Mouse (Mus musculus) erythroid progenitor cell, adult 5-6 weeks (primary cell): ENCODE data around the gene Skil. TPM values are rescaled to one million over a fixed set of nuclear protein-coding genes. Genes with fewer than 3 reads are reported as not detected.
"Not testable (repeated sequence)": the region's sequence is repeated elsewhere in the genome, so short reads cannot be mapped to it uniquely, and the experiment has no call there.

Experiments
- ATAC-seq: replicated peaks from 2 replicates; pipeline ENCODE4 v1.8.0; 2016; ENCODE audit warnings: moderate number of reproducible peaks, mild to moderate bottlenecking, moderate TSS enrichment, inconsistent platforms; ENCODE audit not compliant: poor library complexity, low FRiP score, severe bottlenecking
- total RNA-seq, 2 experiments: library from RNA; stranded (forward) in 1 of 2; stranded (reverse) in 1 of 2; fragments of 150-400 nt in 1 of 2; fragments of 186-747, 209-891 nt in 1 of 2; gene quantifications; 2 replicates each; pipeline versions ENCODE4 v1.2.3 to v1.2.4; 2015 to 2017; ENCODE audit warnings: low replicate concordance in 2 of 2

Gene Skil
- total RNA-seq, 2 experiments from 2014 or later: 8.4 to 13.2 TPM

DNA sequence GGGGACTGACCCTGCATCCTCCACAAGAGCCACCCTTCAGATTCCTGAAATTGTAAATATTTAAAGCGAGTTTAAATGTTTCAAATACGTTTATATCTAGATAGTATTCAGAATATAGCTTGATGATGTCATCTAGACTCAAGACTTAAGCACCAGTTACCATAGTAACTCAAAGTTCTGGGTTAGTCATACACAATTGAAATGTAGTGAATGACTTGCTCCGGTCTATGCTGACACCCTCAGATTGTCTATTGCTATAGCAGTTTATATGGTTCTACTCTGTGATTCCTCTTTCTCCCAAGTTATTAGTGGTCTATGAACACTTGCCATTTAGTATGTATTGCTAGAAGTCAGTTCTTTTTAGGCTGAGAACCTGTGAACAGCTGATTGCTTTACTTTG is 14.2 kb downstream of the Skil start:
- ATAC-seq: no peak

DNA sequence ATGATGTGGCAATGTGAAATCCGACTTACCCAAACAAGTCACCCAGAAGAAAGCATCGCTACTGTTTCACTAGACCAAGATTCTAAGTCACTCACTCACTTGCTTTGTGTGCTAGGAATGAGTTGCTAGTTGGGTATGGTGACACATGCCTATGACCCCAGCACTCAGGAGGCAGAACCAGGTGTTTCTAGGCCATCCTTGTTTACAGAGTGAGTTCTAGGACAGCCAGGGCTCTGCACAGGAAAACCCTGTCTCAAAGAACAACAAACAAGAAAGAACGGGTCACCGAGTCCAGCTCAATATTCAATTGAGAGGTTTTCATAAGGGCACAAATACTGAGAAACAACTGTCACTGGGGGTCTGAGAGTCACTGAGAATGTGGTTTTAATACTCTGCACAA is 28.2 kb downstream of the Skil start:
- ATAC-seq: no peak

DNA sequence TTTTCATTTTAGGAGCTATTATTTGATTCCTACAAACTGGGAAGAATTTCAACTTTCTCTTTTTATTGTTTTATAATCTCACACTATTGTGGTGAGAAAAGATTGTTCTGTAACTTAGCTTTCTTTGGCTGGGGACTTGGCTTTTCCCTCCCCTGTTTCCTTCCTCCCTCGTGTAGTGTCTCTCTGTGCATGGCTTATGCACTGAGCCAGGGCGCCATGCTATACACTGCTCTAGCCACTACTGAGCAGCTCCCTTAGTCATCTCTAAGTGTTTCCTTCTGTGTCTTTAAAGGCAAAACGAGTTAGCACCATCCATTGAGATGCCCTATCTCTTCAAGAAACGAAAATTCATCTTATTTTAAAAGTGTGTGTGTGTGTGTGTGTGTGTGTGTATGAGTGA is 31.4 kb downstream of the Skil start:
- no peak for ATAC-seq

DNA sequence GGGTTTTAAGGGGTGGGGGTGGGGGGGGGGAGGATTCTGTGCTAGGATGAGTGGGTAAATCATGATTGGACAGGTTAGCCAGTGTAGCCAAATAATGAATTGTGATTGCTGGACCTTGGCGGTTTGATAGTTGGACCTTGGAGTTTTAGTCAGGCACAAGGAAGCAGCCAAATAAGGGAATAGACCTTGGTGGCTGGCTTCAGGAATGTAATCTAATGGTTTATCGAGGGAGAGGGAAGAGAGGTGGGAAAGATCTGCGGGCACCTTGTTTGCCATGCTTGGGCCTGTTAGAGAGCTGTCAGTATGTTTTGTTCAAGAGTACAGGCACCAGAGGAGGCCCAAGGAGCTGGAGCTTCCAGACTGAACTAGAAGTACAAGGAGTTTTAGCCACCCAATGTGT is 32.0 kb downstream of the Skil start:
- no peak for ATAC-seq

DNA sequence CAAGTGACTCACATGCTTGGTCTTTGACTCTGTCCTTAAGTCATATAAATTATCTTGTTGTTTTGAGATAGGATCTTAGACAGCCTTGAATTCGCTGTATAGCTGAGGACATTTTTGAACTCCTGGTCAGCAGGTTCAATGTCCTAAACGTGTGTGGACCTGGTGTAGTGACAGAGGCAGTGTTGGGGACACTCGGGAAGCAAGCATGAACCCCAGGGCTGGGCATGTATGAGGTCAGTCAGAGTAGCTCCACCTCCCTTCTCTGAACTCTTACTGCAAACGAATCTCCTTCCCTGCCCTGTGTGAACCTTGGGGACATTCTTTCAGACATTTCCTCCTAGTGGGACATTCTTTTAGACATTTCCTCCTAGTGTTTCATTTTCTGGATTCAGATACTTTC is 34.9 kb downstream of the Skil start:
- no peak for ATAC-seq

DNA sequence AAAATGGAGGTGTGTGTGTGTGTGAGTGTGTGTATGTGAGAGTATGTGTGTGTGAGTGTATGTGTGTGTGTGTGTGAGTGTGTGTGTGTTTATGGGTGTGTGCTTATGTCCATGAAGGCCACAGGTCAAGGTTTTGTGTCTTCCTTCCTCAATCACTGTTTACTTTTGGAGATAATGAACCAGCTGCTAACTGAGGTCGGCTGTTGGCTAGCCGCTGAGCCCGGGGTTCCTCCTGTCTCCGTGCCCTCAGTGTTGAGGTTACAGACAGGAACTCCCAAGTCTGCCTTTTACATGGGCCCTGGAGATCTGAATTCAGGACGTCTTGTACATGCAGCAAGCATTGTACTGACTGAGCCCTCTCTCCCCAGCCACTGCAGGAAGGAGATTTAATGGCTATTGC is 38.8 kb downstream of the Skil start:
- ATAC-seq: no peak

DNA sequence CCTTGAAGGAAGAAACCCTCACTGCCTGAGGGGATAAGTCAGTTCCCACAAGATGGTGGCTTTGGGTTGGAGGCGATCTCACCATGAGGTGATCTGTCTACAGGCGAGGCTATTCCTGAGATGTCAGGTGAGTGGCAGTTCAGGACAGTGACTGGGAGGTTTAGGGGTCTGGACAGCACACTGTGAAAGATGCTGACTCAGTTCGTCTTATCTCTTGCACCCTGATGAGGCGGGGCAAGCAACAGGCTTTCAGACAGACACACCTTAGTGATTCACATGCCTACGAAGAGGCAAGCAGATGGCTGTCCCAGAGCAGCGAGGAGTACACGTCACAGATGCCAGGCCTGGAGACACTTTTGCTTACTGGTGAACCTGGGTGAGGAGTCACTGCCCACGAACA is 39.4 kb downstream of the Skil start:
- peak; percentile 68 for ATAC-seq

DNA sequence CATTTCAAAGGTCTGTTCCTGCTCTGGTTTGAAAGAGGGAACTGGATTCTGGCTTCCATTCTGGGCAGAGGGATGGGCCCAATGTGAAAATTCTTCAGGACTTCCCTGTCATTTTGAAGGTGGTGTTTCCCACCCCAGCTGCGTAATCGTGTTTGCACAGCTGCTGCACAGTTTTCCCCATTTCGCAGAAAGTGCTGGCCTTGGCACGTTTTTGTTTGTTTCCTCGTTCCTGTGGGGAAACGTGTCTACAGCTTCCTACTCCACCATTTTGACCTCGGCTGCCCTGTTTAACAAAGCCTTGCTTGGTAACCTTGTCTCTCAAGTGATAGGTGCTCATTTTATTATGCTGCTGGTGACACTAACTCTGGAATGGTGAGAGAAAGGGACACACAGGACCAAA is 39.8 kb downstream of the Skil start:
- no peak for ATAC-seq

DNA sequence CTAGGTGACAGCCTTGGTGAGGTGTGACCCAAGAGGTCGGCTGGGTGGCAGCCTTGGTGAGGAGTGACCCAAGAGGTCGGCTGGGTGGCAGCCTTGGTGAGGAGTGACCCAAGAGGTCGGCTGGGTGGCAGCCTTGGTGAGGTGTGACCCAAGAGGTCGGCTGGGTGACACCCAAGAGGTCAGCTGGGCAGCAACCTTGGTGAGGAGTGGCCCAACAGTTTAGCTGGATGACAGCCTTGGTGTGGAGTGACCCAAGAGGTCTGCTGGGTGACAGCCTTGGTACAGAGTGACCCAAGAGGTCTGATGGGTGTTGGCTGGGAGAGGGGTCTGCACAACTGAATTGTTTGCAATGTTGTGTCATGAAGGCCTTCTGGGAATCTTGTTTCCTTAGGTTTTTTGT is 41.7 kb downstream of the Skil start:
- not testable (repeated sequence) for ATAC-seq

DNA sequence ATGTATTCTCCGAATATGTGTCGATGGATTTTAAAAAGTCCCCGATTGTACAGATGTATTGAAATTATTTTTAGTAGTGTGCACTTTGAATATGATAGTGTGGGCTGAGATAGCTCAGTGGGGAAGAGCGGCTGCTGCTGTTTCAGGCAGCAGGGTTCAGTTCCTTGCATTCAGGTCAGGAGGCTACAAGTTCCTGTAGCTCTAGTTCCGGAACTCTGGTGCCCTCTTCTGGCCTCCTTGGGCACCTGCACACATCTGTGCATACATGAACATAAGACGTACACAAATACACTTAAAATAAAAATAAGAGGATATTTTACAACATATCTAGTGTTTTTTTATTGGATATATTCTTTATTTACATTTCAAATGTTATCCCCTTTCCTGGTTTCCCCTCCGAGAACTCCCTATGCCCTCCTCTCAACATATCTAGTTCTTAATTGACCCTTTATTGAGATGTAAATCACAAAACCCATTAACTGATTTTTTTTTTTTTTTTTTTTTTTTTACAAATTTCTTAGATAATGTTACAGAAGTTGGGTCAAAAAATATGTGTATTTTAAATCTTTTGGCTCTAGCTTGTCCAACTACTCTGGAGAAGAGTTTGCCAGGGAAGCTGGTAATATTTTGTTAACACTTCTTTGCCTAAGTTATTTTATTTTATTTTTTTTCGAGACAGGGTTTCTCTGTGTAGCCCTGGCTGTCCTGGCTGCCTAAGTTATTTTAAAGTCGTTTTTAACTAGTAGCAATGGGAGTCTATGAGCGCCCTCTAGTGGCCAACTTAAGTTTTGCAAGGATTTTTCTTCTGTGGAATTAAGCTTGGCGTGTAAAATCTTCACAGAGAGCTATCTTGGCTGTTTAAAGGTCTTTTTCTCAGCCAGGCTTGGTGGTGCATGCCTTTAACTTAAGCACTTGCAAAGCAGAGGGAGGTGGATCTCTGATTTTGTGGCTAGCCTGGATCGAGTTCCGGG is 43.9 kb downstream of the Skil start:
- ATAC-seq: peak; percentile 66; the same call in 1 of the 2 replicates

DNA sequence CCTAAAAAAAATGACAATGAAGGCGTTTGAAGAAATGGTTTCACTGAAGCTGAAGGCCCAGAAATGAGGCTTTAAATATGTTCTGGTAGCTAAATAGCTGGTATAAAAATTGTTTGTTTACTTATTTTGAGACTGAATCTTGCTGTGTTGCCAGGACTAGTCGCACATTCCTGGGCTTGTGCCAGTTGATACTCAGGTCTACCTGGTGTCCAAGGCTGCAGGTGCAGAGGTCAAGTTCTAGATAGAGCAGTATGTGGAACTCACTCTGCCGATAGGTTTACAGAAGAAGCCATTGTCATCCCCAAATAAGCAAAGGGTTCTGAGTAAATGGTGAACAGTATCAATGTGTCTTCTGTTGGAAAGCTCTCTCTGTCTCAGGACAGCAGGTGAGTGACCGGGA is 46.8 kb downstream of the Skil start:
- ATAC-seq: no peak

DNA sequence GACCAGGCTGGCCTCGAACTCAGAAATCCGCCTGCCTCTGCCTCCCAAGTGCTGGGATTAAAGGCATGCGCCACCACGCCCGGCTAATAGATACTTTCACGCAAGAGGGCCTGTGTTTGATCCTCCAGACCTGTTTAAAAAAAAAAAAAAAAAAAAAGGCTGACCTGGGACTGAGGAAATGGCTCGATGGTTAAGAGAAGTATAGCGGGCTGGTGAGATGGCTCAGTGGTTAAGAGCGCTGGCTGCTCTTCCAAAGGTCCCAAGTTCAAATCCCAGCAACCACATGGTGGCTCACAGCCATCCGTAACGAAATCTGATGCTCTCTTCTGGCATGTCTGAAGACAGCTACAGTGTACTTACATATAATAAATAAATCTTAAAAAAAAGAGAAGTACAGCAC is 50.4 kb downstream of the Skil start:
- ATAC-seq: not testable (repeated sequence)

DNA sequence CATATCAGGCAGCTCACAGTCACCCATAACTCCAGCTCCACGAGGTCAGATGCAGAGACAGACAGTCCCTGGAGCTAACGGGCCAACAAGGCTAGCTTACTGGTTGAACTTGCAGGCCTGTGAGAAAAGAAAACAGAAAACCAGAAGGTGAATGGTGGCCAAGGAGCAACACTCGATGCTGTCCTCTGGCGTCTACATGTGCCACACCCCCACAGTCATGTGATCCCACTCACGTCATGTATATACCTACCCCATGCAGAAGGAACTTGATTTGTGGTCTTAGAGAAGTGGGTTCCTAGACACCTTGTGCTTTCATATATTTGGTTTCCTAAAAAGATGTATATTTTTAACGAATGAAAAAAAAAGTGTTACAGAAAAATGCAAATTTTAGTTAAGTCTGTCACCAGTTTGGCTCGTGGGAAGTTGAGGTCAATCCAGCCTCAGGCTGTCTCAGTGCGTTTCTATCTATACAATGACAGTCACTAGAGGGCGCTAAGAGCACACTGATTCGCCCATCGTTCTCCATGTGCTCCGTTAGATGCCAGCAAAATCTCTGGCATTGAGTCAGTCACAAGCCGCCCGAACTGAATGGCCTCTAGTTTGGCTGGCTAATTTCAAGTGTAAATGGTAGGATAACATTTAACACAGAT is 50.9 kb downstream of the Skil start:
- ATAC-seq: no peak

DNA sequence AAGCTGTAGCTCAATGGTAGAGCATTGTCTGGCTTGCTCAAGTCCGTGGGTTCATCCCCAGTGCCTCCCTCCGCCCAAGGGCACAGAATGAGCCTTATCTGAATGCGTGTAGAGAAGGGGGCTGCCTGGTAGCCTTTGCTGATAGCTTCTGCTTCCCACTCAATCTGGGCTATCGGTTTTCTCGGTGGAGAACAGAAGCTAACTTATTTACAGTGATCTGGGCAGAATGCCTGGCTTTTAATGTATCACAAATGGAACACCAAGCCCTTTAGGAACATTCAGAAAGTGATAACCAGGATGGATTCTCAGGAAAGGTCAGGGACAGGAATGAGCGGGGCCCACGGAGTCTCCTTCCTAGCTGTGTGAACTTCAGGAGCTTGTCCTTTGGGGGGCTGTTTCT is 53.7 kb downstream of the Skil start:
- ATAC-seq: no peak

DNA sequence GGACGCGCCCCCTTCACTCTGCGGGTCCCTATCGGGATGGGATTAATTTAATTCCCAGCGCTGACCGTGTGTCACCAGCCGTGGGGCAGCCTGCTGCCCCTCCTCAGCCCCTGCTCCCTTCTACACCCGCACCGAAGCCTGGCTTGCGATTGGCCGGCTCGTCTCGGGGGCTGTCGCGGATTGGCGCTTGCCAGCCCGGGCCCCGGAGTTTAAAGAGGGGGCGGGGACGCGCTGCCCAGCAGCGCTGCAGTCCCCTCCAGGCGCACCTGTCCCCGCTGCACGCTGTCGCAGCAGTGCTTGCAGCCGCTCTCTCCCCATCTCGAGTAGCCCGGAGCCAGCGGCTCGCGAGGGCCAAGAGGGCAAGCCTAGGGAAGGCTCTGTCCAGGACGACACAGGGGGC is 54.8 kb downstream of the Skil start, which contains the start of gene Cldn11:
Gene Cldn11, plus strand, starts transcription at position 215 of the 400 bp plus-strand sequence.
- ATAC-seq: no peak

DNA sequence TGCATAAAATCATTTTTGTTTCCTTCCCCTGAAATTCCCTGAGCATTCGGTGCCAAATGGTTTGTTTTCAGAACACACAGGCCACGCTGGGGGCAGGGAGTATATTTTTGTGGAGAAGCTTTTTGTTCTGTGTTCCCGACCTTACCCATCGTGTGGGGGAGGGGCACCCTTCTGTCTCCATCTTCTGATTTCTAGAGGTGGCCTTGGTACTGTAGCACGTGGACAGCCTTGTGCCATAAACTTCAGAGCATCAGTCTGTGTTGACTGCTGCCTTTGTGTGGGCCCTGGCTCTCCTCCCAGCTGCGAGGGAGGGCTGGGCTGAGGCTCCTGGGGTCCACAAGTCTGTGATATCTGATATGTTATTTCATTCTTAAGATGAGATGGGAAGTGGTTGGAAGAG is 57.2 kb downstream of the Skil start:
- ATAC-seq: no peak

DNA sequence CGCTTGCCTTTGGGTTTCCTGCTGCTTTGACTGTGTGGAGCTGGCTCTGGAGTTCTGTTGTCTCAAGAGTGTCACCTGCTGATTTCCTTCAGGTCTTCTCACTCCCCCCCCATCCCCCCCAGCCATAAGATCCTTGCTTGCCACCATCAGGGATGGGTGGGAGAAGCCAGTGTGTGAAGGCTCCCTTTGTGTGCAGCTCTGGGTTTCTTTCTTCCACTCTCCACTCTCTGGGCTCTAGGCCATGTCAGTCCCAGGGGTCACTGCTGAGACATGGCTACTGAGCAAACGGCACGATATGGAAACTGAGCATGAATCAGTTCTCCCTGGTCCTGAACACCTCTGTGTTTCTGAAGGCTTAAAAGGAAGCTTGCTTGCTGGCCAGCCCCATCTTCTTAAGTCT is 61.3 kb downstream of the Skil start:
- no peak for ATAC-seq

DNA sequence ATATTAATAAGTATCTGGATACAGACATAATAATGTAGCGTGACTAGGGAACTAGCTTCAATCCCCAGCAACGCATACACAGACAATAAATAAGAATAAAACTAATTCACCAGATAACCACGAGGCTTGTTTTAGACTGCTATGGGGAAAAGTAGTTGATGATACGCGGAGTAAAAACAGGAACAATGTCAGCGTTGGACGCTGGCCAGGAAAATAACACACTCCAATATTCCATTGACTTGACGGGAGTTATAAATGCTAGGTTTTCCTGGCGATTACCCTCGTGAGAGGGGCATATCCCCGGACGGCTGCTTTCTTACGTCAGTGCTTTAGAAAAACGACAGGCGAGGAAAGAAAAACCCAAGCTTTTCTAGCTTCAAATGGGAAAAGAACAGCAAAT is 62.9 kb downstream of the Skil start:
- no peak for ATAC-seq

DNA sequence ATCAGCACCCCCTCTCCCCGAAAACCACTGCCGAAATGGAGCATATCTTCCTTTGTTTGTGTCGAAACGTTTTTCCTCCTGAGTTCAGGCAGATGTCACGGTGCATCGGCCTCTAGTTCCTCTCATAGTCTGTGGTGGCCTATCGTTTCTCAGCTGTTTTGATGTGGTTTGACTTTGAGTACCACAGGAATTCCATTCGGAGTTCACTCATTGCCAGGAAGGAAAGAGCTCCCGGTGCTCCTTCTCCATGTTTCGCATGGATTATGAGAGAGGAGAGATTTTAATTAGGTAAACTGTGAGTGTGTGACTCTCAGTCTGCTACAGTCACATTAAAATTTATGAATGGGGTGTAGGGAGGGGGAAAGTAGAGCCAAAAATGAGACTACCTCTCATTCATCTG is 65.2 kb downstream of the Skil start:
- no peak for ATAC-seq

DNA sequence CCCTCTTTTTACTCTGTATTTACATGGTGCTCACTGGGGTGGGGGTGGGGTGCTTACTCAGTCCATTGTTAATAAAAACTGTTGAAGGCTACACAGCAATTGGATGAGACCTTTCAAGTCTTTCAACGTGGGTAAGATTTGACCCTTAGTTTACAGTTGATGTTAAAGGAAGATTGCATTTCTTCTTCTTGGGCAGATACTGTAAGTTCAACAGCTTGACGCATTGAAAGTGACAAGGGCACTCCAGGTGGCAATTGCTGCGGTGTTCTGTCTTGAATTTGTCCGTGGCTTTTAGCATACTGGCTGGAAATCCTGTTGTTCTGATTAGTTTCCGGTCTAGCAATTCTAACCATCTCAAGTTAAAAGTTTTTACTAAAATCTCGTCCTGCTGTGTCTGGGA is 66.5 kb downstream of the Skil start:
- no peak for ATAC-seq

DNA sequence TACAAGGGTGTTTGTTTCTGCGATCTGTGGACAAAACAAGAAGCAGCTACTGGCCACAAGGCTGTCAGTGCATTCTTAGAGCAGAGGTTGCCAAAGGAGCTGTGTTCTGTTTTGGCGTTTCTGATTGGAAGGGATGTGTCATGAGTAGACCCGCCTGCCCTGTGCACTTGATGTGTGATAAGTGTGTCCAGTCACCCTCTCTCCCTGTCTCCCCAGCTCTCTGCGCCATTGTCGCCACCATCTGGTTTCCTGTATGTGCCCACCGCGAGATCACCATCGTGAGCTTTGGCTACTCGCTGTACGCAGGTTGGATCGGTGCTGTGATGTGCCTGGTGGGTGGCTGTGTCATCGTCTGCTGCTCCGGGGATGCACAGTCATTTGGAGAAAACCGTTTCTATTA is 68.0 kb downstream of the Skil start:
- ATAC-seq: no peak
